Mouse (Mus musculus): Measurements from ENCODE around the gene Tas1r1. TPM values are rescaled to one million over a fixed set of nuclear protein-coding genes. Genes with fewer than 3 reads are reported as not detected.

Tas1r1 gene
- polyA plus RNA-seq (2014; fragmentation: Illumina TruSeq; extraction: RNeasy Lipid Tissue Mini Kit (QIAGEN cat#74804); ENCODE audit: low read depth, low replicate concordance): 0.95 TPM

GRCm38 (mm10) chr4:152038225-152038984 is at the start of gene Tas1r1:
Gene Tas1r1 (minus strand): TSS chr4:152038568.

GRCm38 (mm10) chr4:152072121-152072601 is 33.8 kb upstream of the Tas1r1 start, which contains the start of gene Plekhg5:
Gene Plekhg5 (plus strand): TSS chr4:152072498.

GRCm38 (mm10) chr4:152038985-152039830 is 840 bp upstream of the Tas1r1 start, which contains the start of gene Nol9:
Gene Nol9 (plus strand): TSS chr4:152039321.

GRCm38 (mm10) chr4:152027524-152027923 is 10.8 kb downstream of the Tas1r1 start, which contains the start of gene Zbtb48:
Gene Zbtb48 (minus strand): TSS chr4:152027671.

GRCm38 (mm10) chr4:152008622-152009075 is 29.7 kb downstream of the Tas1r1 start, which contains the start of gene Klhl21:
Gene Klhl21 (plus strand): TSS chr4:152008803.

GRCm38 (mm10) chr4:151996173-151996950 is 42.0 kb downstream of the Tas1r1 start, which contains the start of gene Phf13:
Gene Phf13 (minus strand): TSS chr4:151996258.

GRCm38 (mm10) chr4:151988342-151989109 is 49.8 kb downstream of the Tas1r1 start, which contains the start of gene Thap3:
Gene Thap3 (minus strand): TSS chr4:151988997.

Other genes starting within 250 kb of the Tas1r1 start
- 97.5 TPM for gene Camta1, start 176.7 kb downstream of the Tas1r1 start, polyA plus RNA-seq (2014; fragmentation: Illumina TruSeq; extraction: RNeasy Lipid Tissue Mini Kit (QIAGEN cat#74804); ENCODE audit: low read depth, low replicate concordance)
- gene Dnajc11, start 104.9 kb downstream of the Tas1r1 start, polyA plus RNA-seq (2014; fragmentation: Illumina TruSeq; extraction: RNeasy Lipid Tissue Mini Kit (QIAGEN cat#74804); ENCODE audit: low read depth, low replicate concordance): 16.6 TPM
- gene Thap3, start 49.6 kb downstream of the Tas1r1 start, polyA plus RNA-seq (2014; fragmentation: Illumina TruSeq; extraction: RNeasy Lipid Tissue Mini Kit (QIAGEN cat#74804); ENCODE audit: low read depth, low replicate concordance): not detected
- gene Phf13, start 42.3 kb downstream of the Tas1r1 start, polyA plus RNA-seq (2014; fragmentation: Illumina TruSeq; extraction: RNeasy Lipid Tissue Mini Kit (QIAGEN cat#74804); ENCODE audit: low read depth, low replicate concordance): 45.4 TPM
- gene Klhl21, start 29.8 kb downstream of the Tas1r1 start, polyA plus RNA-seq (2014; fragmentation: Illumina TruSeq; extraction: RNeasy Lipid Tissue Mini Kit (QIAGEN cat#74804); ENCODE audit: low read depth, low replicate concordance): 2.1 TPM
- gene Zbtb48, start 10.9 kb downstream of the Tas1r1 start, polyA plus RNA-seq (2014; fragmentation: Illumina TruSeq; extraction: RNeasy Lipid Tissue Mini Kit (QIAGEN cat#74804); ENCODE audit: low read depth, low replicate concordance): 2.8 TPM
- 6.1 TPM for gene Nol9, start 753 bp upstream of the Tas1r1 start, polyA plus RNA-seq (2014; fragmentation: Illumina TruSeq; extraction: RNeasy Lipid Tissue Mini Kit (QIAGEN cat#74804); ENCODE audit: low read depth, low replicate concordance)
- gene Plekhg5, start 33.9 kb upstream of the Tas1r1 start, polyA plus RNA-seq (2014; fragmentation: Illumina TruSeq; extraction: RNeasy Lipid Tissue Mini Kit (QIAGEN cat#74804); ENCODE audit: low read depth, low replicate concordance): 0.18 TPM
- not detected for gene Tnfrsf25, start 77.4 kb upstream of the Tas1r1 start, polyA plus RNA-seq (2014; fragmentation: Illumina TruSeq; extraction: RNeasy Lipid Tissue Mini Kit (QIAGEN cat#74804); ENCODE audit: low read depth, low replicate concordance)
- gene Espn, start 113.8 kb upstream of the Tas1r1 start, polyA plus RNA-seq (2014; fragmentation: Illumina TruSeq; extraction: RNeasy Lipid Tissue Mini Kit (QIAGEN cat#74804); ENCODE audit: low read depth, low replicate concordance): 3.5 TPM
- 0.22 TPM for gene Hes2, start 120.3 kb upstream of the Tas1r1 start, polyA plus RNA-seq (2014; fragmentation: Illumina TruSeq; extraction: RNeasy Lipid Tissue Mini Kit (QIAGEN cat#74804); ENCODE audit: low read depth, low replicate concordance)
- gene Acot7, start 139.6 kb upstream of the Tas1r1 start, polyA plus RNA-seq (2014; fragmentation: Illumina TruSeq; extraction: RNeasy Lipid Tissue Mini Kit (QIAGEN cat#74804); ENCODE audit: low read depth, low replicate concordance): 28.5 TPM
- gene Gpr153, start 235.7 kb upstream of the Tas1r1 start, polyA plus RNA-seq (2014; fragmentation: Illumina TruSeq; extraction: RNeasy Lipid Tissue Mini Kit (QIAGEN cat#74804); ENCODE audit: low read depth, low replicate concordance): 1.2 TPM

Measured in testis, adult 10 weeks (tissue).